Mouse (Mus musculus) CD8-positive naive resting alpha-beta T cell, adult 2 months (primary cell): ENCODE results near the gene Pxdc1.

ENCODE experiments used
- DNase-seq, 2 experiments: peaks; one replicate each; pipeline ENCODE4 v3.0.0; 2022; ENCODE audit warnings: low read depth in 2 of 2, low spot score in 2 of 2

Gene Pxdc1

GRCm38 (mm10) chr13:34651474-34651991 lies 1.8 kb downstream of the Pxdc1 start:
- no peak for DNase-seq

DNA sequence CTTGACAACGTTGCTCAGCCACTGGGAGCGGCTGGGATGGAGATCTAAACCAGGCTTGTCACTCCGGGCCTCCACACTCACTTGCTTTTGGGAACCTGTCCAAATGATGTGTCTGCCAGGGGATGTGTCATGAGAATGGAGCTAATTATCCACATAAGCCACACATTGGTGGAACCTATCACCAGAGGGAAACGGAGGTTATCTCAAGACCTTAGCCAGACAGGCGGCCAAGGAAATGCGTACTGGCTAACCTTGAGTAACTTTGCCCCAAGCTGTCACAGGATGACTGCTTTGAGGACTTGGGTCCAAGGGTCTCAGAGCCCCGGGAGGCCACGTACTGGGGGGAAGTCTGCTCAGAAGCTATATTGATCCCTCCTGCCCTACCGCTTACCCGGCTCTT lies 2.3 kb downstream of the Pxdc1 start:
- DNase-seq, result no peak

- no peak for DNase-seq
These were observed 2.9 kb downstream of the Pxdc1 start for GRCm38 (mm10) chr13:34650371-34650770.

- no peak for DNase-seq
These were observed 5.5 kb downstream of the Pxdc1 start for GRCm38 (mm10) chr13:34647751-34648150.

- no peak for DNase-seq
These were observed 6.1 kb downstream of the Pxdc1 start for GRCm38 (mm10) chr13:34647221-34647620.

DNA sequence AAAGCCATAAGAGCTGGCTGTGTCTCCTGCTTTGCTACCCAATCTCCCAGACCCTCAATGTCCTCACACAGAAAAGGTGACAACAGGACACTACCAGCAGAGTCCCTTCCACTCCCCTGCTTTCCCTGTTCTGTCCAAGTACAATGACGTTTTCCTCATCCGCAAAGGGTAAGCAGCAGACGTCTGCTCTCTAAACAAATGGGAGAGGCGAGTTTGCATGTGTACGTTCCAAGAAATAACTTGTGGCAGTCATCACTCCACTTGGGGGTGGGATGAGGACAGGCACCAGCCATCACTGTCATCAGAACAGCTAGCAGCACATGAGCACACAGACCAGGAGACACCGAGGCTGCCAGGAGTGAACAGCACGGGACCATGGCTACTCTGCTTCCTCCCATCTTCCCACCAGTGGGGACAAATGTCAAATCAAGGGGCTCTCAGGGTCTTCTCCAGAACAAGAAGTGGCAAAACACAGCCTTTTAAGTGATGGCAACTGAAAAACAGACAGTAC lies 7.0 kb downstream of the Pxdc1 start:
- DNase-seq, result no peak

DNA sequence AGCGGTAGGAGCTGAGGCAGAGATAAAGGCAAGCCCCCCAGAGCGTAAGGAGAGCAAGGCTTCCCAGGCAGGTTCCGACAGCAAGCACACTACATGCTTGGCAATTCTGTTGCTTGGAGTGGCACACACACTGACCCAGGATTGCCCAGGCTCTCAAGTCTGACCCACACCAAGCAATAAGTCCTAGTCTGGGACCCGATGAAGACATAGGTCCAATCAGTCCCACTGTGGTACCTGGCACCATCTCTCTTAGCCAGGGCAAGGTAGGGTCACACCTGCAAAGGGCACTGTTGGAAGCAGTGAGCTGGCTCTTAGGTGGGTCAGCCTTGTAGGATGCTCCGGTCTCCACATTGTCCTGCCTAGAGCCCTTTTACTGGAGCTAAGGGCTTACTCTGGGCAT lies 7.8 kb downstream of the Pxdc1 start:
- DNase-seq, result no peak

GRCm38 (mm10) chr13:34644401-34644800 lies 8.9 kb downstream of the Pxdc1 start:
- DNase-seq, result no peak

DNA sequence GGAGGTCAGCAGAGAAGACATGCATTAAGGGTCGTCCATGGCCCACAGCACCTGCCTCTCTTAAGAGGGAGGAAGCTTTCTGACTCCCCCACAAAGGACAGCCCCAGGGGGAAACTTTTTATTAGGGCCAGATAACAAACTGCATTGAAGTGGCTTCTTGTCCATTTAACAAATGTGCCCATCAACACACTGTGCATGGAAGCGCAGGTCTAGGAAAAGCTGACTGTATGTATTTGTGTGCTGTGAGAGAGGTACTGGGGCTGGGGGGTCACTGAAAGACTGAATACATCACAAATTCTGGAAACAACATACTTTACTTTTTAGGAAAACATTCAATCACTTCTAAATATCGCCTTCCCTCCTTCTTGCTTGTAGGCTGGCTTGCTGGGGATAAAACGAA lies 9.4 kb downstream of the Pxdc1 start:
- DNase-seq, result no peak

GRCm38 (mm10) chr13:34642941-34643875 lies 10.1 kb downstream of the Pxdc1 start:
- DNase-seq, result peak; percentile 21 to 41

- DNase-seq, result no peak
These were observed 12.2 kb downstream of the Pxdc1 start for GRCm38 (mm10) chr13:34641066-34641465.

DNA sequence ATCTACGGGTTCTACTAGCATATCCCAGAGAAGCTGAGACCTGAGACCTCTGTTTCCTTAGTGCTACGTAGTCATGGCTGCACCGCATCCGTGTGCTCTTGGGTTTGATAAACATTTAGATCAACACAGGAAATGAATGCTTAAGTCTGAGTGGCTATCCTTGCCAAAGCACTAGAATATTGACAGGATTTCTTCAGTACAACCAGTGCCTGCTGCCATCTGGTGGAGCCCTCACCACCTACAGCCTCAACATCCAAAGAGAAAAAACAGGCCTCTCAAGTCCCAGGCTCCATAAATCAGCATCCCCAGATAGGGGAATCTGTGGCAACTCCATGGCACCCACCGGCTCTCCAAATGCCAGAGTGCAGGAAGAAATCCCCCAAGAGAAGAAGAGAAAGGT lies 17.3 kb downstream of the Pxdc1 start:
- no peak for DNase-seq

DNA sequence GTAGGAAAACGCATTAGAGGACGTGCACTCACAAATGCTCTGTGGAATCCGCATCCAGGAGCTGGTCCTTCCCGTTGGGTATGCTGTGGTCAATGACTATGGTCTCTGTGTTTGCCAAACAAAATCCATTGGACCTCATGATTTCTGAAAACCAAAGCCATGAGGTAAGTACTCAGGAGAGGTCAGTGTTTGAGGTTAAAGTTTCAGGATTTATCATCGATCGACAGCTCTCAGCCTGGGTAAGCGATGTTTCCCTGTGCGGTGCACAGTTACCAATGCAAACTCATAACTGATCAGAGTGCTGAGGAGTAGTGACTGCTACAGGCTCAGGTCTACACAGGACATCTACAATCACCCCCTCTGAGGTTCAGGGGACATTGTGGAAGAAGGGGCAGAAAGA lies 23.0 kb downstream of the Pxdc1 start:
- no peak for DNase-seq

DNA sequence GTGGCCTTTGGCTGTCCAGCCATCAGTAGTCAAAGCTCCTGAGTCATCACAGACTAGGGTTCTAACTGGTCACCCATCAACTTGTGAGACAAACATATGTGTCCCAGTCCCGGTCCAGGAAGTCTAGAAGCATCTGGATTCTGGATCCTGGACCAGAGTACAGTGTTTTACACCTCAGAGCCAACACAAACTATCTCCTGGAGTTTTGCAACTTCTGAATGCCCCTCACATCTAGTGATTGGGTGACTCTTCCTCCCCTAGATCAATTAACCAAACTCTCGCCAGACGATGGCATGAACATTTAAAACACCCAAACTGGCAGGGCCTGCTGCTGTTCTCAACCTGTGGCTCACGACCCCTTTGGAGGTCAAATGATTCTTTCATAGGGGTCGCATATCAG lies 23.5 kb downstream of the Pxdc1 start:
- no peak for DNase-seq

- DNase-seq, result no peak
These were observed 25.8 kb downstream of the Pxdc1 start for GRCm38 (mm10) chr13:34627446-34627845.

- DNase-seq, result no peak
These were observed 28.9 kb downstream of the Pxdc1 start for GRCm38 (mm10) chr13:34624414-34624813.

DNA sequence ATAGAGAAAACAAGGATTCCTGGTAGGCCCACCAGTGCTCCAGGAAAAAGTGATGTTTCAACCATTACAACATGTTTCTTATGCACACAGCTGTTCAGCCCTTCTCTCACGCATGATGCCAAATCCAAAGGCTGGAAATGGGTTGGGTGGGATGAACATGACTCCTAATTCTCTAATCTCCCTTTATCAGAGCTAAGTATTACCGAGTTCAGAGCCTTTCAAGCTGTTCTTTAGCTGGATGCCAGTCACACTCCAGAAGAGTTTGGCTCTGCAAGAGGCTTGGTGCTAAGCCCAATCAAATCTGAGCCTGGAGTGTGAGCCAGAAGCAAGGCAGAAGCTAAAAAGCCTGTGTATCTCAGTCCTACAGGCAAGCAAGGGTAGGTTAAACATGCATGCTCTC lies 40.9 kb downstream of the Pxdc1 start:
- no peak for DNase-seq

DNA sequence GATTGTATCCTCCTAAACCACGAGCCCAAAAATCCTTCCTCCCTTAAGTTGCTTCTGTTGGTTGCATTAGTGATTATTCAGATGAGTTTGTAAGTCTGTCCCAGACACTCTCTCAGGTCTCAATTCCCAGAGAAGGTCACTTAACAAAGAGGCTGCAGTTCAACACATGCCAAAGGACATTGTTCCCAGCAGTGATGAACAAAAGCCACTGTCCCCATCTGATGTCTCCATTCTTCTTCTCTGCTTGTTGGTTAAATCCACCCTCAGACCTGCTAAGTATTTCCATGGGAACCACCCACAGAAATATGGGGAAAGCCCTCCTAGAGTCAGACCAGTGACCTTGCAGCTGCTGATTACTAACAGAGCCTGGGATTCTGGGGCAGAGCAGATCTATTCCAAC lies 43.6 kb downstream of the Pxdc1 start:
- DNase-seq, result no peak

DNA sequence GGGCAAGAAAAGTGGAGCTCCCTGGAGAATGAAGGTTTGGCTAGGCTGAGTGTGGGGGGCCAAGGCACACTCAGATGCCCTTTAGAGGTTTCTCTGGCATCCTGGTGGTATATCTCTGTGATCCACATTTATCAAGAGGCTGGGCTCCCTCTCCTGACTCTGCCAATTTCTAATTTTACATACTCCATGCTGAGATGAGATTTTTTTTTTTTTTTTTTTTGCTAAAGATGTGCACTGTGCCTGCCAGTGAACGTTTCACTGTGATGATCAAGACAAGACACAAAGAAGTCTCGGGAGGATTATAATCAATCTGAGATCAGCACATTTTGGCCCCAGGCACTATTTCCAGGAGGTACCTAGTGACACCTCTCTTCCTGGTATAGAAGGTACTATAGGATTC lies 46.2 kb downstream of the Pxdc1 start:
- no peak for DNase-seq

GRCm38 (mm10) chr13:34605884-34606283 lies 47.4 kb downstream of the Pxdc1 start:
- DNase-seq, result no peak

DNA sequence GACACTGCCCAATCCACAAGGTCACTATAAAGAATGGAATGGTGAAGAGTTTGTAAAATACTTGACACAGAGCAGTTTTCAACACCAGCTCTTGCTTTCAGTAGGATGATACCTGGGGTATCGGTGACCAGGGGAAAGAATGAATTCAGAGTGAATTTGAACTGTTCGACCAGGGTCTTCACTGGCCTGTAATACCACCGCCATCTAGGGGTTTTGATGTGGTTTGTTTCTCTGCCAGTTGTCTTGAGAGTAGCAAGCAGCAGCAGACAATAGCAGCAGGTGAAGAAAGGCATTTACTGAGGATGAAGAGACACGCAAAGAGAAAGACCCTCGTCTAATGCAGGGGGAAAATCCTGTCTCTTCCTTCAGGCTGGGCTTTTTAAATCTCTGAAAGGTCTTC lies 48.1 kb downstream of the Pxdc1 start:
- DNase-seq, result no peak

- DNase-seq, result no peak
These were observed 48.9 kb downstream of the Pxdc1 start for GRCm38 (mm10) chr13:34604406-34604805.

DNA sequence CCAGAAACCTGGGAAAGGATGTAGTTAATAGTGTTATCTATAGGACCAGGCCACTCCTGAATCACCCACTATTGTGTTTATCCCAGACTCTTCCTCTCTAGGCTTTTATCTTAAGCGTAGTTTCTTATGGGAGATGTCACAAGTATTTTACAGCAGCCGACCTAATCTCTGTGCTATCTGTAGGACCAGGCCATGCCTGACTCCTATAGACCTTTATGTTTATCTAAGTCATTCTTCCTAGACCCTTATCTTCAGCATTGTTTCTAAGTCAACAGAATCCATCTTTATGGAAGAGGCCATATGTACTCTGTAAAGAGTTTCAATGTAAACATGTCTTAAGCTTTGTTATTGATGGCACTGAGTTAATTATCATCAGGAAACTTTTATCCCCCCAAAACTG lies 50.5 kb downstream of the Pxdc1 start:
- DNase-seq, result no peak
